Mouse (Mus musculus) forelimb bud, embryonic 11.5 days (tissue): Measurements from ENCODE around the gene A1cf.
A peak's percentile ranks its signal among the peaks of the same experiment; 100 is the strongest.

Experiments used
- DNase-seq: peaks from one replicate; pipeline ENCODE4 v3.0.0-alpha.2; 2012; ENCODE audit warnings: low read depth, low spot score

A1cf gene

GRCm38 (mm10) chr19:31868521-31868920 lies at the start of gene A1cf:
Gene A1cf (plus strand): TSS chr19:31868764.
- DNase-seq: no peak

- DNase-seq: no peak
These were observed 34.3 kb upstream of the A1cf start for GRCm38 (mm10) chr19:31834250-31834649.

- DNase-seq: peak; percentile 2
These were observed 6.7 kb upstream of the A1cf start for GRCm38 (mm10) chr19:31861909-31862308.

GRCm38 (mm10) chr19:31862512-31863249 lies 5.9 kb upstream of the A1cf start:
- DNase-seq: peak; percentile 6

- no peak for DNase-seq
These were observed 3.1 kb upstream of the A1cf start for GRCm38 (mm10) chr19:31865451-31865850.

- no peak for DNase-seq
These were observed 488 bp upstream of the A1cf start for GRCm38 (mm10) chr19:31868076-31868475.

GRCm38 (mm10) chr19:31868971-31869370 lies 407 bp downstream of the A1cf start:
- DNase-seq: no peak

- no peak for DNase-seq
These were observed 2.8 kb downstream of the A1cf start for GRCm38 (mm10) chr19:31871377-31871776.

- no peak for DNase-seq
These were observed 9.4 kb downstream of the A1cf start for GRCm38 (mm10) chr19:31877968-31878367.

- DNase-seq: no peak
These were observed 16.0 kb downstream of the A1cf start for GRCm38 (mm10) chr19:31884594-31884993.

- DNase-seq: no peak
These were observed 18.7 kb downstream of the A1cf start for GRCm38 (mm10) chr19:31887275-31887674.

GRCm38 (mm10) chr19:31889988-31890387 lies 21.4 kb downstream of the A1cf start:
- DNase-seq: no peak

- no peak for DNase-seq
These were observed 22.7 kb downstream of the A1cf start for GRCm38 (mm10) chr19:31891001-31891893.

- DNase-seq: no peak
These were observed 27.4 kb downstream of the A1cf start for GRCm38 (mm10) chr19:31895971-31896370.

- no peak for DNase-seq
These were observed 28.1 kb downstream of the A1cf start for GRCm38 (mm10) chr19:31896711-31897110.

- DNase-seq: no peak
These were observed 37.1 kb downstream of the A1cf start for GRCm38 (mm10) chr19:31905671-31906070.

GRCm38 (mm10) chr19:31910423-31910822 lies 41.9 kb downstream of the A1cf start:
- DNase-seq: no peak

GRCm38 (mm10) chr19:31913946-31914345 lies 45.4 kb downstream of the A1cf start:
- no peak for DNase-seq

GRCm38 (mm10) chr19:31920357-31920756 lies 51.8 kb downstream of the A1cf start:
- DNase-seq: no peak

GRCm38 (mm10) chr19:31921852-31922251 lies 53.3 kb downstream of the A1cf start:
- DNase-seq: peak; percentile 36

- DNase-seq: no peak
These were observed 55.2 kb downstream of the A1cf start for GRCm38 (mm10) chr19:31923615-31924352.
